Mouse (Mus musculus) bone marrow, adult 2 months (tissue): Measurements from ENCODE around the gene Zmym1. TPM values are rescaled to one million over a fixed set of nuclear protein-coding genes. Genes with fewer than 3 reads are reported as not detected.

ENCODE experiments used
- H3K27ac ChIP-seq: fragments of 200-500 bp; 2 replicates; pipeline ENCODE4 v1.5.1; 2012; ENCODE audit warnings: low read depth, mild to moderate bottlenecking, control low read depth, inconsistent platforms, low read length; ENCODE audit not compliant: control insufficient read depth, poor library complexity, insufficient read depth
- H3K4me1 ChIP-seq: fragments of 200-500 bp; 2 replicates; pipeline ENCODE4 v1.6.1; 2011; ENCODE audit warnings: low read length; ENCODE audit not compliant: control insufficient read depth, insufficient read depth
- H3K4me3 ChIP-seq: fragments of 200-500 bp; replicated peaks from 2 replicates; pipeline ENCODE3; 2011; ENCODE audit warnings: mild to moderate bottlenecking, low read depth, low read length, control low read depth; ENCODE audit not compliant: control insufficient read depth
- CTCF ChIP-seq: fragments of 200-500 bp; IDR thresholded peaks from 2 replicates; pipeline ENCODE4 v1.5.1; 2011; ENCODE audit warnings: low read length, control low read depth; ENCODE audit not compliant: control insufficient read depth, insufficient read depth
- POLR2A ChIP-seq: fragments of 200-500 bp; IDR thresholded peaks from 2 replicates; pipeline ENCODE4 v1.6.1; 2011; ENCODE audit warnings: low read depth, mild to moderate bottlenecking, control low read depth, low read length, borderline replicate concordance; ENCODE audit not compliant: control insufficient read depth
- WGBS: fragments of 180-500 bp; shearing (Covaris S2); methylation state at CpG from one replicate; pipeline ENCODE4 v1.1.7; 2018; 5-methylcytosine and 5-hydroxymethylcytosine counted together
- polyA plus RNA-seq: library from polyadenylated mRNA; stranded (reverse); fragments of >200 nt; gene quantifications from 2 replicates; pipeline ENCODE4 v1.2.4, GENCODE M21; 2011; ENCODE audit warnings: low replicate concordance; ENCODE audit not compliant: missing spikeins, insufficient read depth, insufficient read length

Zmym1 gene
- polyA plus RNA-seq, 1 experiment = 20.6 TPM

DNA sequence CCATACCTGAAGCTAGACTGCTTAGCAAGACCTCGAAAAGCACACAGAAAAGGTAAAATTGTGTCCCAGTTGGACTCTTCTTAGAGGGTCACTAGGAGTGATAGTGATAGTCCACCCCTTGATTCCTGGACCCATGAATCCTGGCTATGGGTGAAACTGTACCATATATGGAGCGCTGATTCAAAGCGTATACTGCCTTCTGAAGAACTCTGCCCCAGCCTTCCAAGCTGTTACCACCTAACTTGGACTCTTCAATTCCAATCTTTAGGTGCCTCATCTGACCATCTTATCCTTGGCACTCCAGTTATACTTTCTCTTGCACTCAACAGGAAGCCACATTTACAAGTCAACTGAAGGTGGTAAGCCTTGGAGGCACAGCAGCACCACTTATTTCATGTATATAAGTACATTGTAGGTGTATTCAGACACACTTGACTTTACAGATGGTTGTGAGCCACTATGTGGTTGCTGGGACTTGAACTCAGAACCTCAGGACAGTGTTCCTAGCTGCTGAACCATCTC lies 22.1 kb downstream of the Zmym1 start:
- WGBS = 91% methylated on average over 3 of the region's 3 CpGs
- no peak overlapping the region for H3K4me3 ChIP-seq
- no peak overlapping the region for H3K27ac ChIP-seq
- TF ChIP-seq POLR2A (no peak), CTCF (no peak)
- H3K4me1 ChIP-seq = no peaks in the 10 kb centered on the region

DNA sequence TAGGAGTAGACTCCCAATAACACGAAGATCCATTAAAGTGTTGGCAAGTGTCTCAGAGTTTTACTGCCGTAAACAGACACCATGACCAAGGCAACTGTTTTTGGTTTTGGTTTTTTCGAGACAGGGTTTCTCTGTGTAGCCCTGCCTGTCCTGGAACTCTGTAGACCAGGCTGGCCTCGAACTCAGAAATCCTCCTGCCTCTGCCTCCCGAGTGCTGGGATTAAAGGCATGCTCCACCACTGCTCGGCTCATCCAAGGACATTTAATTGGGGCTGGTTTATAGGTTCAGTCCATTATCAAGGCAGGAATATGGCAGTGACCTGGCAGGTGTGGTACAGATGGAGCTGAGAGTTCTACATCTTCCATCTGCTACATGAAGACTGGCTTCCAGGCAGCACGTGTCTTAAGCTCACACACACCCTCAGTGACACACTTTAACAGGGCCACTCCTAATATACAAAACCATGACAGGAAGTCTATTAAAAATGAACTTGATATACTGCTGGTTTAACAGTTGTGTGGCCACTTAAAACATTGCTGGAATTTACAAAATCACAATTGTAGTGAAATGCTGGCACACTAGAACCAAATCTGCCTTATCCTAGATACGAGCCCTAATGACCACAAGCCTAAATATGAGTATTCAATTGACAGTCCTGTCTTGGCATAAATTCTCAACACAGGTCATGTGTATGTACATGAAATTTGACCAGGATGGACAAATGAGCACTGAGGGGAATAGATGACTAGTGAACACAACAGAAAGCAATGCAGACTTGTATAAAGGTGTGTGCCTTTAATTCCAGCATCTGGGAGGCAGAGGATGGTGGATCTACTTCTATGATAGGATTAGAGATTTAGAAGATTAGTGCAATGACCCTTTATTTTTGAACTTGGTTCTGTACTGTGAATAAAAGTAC lies 22.8 kb downstream of the Zmym1 start:
- 85% methylated on average over 8 of the region's 8 CpGs for WGBS

DNA sequence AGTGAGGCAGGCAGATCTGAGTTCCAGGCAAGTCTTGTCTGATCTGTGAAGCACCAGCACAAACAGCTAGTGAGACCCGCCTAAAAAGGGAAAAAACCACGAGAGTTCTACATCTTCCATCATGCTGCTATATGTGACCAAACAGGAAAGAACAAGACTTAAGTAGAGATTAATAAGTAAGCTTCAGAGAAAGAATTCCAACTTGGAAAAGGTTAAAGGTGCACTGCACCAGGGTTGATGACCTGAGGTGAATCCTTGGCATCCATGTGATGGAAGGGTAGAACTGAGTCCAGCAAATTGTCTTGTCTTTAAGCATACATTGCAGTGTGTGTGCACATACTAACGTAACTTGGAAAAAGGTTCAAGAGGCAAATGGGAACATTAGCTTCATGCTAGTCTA lies 23.8 kb downstream of the Zmym1 start:
- TF ChIP-seq POLR2A = no peak
- no peak for TF ChIP-seq CTCF
- Histone ChIP-seq H3K4me1 (no peaks in the 10 kb centered on the region), H3K27ac (no peak overlapping the region), H3K4me3 (no peak overlapping the region)
- 73% methylated on average over 3 of the region's 3 CpGs for WGBS

More for the DNA sequence above, 22.8 kb downstream of the Zmym1 start:
- H3K4me3 ChIP-seq = no peak overlapping the region
- H3K4me1 ChIP-seq = no peaks in the 10 kb centered on the region
- H3K27ac ChIP-seq = no peak overlapping the region
- TF ChIP-seq CTCF (no peak), POLR2A (no peak)

DNA sequence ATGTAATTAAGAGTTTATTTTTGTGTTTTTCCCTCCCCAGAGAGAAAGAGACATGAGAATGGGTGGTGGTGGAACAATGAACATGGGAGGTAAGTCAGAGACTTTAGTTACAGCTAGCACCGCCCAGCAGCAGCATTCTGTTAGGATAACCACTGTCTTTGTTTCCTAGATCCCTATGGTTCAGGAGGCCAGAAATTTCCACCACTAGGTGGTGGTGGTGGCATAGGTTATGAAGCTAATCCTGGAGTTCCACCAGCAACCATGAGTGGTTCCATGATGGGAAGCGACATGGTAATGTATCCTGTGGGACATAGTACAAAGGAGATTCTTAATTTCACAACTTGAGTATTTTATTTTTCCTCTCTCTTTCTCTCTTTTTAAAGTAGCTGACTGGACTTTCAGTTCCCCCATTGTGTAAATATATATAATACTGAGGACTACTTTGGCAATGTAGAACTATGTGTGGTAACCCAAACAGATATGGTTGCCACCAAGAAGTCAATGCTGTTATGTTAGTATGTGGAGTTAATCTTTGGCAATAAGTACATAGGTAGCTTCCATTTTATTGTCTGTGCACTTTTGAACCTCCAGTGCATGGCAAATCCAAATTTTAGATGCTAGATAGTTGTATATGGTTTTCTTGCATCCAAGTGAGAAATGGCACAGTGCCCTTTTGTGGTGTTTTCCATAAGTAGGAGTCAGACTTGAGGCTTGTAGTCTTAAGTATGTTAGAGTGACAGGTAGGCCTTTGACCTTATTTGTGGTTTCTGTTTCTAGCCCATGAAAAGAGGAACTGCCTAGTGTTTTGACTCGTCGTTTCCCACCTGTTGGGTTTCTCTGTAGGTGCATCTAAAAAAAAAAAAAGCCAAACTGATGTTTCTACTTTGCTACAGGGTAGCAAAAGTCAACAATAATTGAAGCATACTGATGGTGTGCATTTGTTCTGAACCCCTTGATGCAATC lies 33.4 kb downstream of the Zmym1 start:
- Histone ChIP-seq H3K4me1 (no peaks in the 10 kb centered on the region; the same call in 1 of the 2 replicates), H3K4me3 (no peak overlapping the region), H3K27ac (no peak overlapping the region)
- 35% methylated on average over 4 of the region's 4 CpGs for WGBS
- TF ChIP-seq POLR2A = no peak
- TF ChIP-seq CTCF = no peak

DNA sequence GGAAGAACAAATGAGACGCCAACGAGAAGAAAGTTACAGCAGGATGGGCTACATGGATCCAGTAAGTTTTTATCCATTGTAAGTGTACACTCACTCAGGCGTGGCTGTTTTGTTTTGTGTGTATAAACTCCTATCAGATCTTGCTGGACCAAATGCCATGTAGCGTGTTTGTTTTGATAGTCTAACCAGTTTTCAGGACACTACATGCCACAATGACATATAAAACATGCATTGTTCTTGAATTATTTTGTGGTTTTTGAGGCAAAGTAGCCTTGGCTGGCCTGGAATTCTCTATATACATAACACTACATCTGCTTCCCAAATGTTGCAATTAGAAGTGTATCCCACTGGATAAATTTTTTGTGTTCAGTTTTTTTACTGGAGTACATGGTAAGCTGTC lies 34.1 kb downstream of the Zmym1 start:
- 87% methylated on average over 4 of the region's 4 CpGs for WGBS
- no peak for TF ChIP-seq CTCF
- no peak for TF ChIP-seq POLR2A
- H3K27ac ChIP-seq = no peak overlapping the region

DNA sequence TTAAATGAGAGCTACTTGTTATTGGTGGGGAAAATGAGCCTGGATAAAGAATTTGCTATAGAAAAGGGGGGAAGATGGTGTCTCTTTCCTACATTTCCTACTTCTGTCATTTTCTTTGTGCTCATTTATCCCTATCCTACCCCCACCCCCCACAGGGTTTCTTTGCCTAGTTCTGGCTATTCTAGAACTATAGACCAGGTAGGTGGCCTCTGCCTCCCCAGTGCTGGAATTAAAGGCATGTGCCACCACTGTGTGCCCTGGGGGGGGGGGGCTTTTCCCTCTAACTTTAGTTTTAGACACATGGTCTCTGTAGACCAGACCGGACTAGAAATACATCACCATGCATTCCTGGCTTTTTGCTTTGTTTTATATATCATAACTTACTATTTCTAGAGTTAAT lies 36.7 kb downstream of the Zmym1 start:
- Histone ChIP-seq H3K4me1 (no peaks in the 10 kb centered on the region; the same call in 1 of the 2 replicates), H3K27ac (no peak overlapping the region), H3K4me3 (peak overlapping the region; percentile 11)
- WGBS = 46% methylated on average over 1 of the region's 1 CpGs
- TF ChIP-seq POLR2A (no peak), CTCF (no peak)

More for the DNA sequence above, 34.1 kb downstream of the Zmym1 start:
- H3K4me1 ChIP-seq = no peaks in the 10 kb centered on the region; the same call in 1 of the 2 replicates
- no peak overlapping the region for H3K4me3 ChIP-seq

DNA sequence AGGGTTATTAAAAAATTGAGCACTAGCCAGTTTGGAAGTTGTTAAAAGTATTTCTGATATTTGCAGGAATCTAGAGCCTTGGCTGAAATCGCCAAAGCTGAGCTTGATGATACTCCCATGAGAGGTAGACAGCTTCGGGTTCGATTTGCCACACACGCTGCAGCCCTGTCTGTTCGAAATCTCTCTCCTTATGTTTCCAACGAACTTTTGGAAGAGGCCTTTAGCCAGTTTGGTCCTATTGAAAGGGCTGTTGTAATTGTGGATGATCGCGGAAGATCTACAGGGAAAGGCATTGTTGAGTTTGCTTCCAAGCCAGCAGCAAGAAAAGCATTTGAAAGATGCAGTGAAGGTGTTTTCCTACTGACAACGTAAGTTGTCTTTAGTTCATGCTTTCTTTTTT lies 37.8 kb downstream of the Zmym1 start:
- Histone ChIP-seq H3K4me1 (no peaks in the 10 kb centered on the region; the same call in 1 of the 2 replicates), H3K27ac (no peak overlapping the region), H3K4me3 (peak overlapping the region; percentile 88)
- TF ChIP-seq CTCF = no peak
- no peak for TF ChIP-seq POLR2A
- WGBS = 1% methylated on average over 9 of the region's 9 CpGs
